Mouse (Mus musculus): ENCODE results near the gene Depdc5. TPM values are rescaled to one million over a fixed set of nuclear protein-coding genes. Genes with fewer than 3 reads are reported as not detected.
A peak's percentile ranks its signal among the peaks of the same experiment; 100 is the strongest.
"Not testable (repeated sequence)": the region's sequence is repeated elsewhere in the genome, so short reads cannot be mapped to it uniquely, and the experiment has no call there.

Depdc5 gene
- polyA plus RNA-seq, 1 experiment from 2014 or later, result 24.1 TPM

DNA sequence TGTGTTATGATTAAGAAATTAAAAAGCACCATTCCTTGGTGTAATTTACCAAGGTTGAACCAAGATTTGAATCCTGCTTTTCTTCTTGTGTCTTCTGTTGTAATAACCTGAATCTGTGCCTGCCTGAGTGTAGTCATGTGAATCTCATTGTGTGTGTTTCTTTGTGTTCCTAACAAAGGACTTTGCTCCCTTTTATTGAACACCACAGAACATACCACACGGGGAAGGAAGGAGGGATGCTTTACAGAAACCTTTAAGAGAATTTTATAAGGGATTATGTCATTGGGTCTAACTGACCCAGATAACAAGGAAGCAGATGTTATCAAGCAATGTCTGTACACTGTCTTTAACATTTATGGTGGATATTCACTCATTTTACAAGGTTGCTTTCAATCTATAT lies 44.0 kb downstream of the Depdc5 start:
- TF ChIP-seq CTCF (IDR thresholded peaks at IDR 0.05), result no peak
- no peaks in the 10 kb centered on the region for H3K27me3 ChIP-seq
- in situ Hi-C loops (cut with MboI; ENCODE audit: low pct_unique_long_range_greater_than_20kb), result no loop called here
- CTCF ChIA-PET, result no interaction called here
- ATAC-seq (no peak), DNase-seq (ENCODE audit: low read depth, low spot score) (no peak)
- POLR2A ChIA-PET, result no interaction called here

GRCm38 (mm10) chr5:32914071-32914470 lies 50.6 kb downstream of the Depdc5 start:
- TF ChIP-seq CTCF (IDR thresholded peaks at IDR 0.05), result peak; percentile 75
- ChIA-PET POLR2A (interaction anchor here (0.8 kb wide), 1 partner anchor 17 kb away, joined by 3 read pairs; no protein-coding TSS in a partner anchor), CTCF (interaction anchor here (0.9 to 4.2 kb wide), 5 partner anchors 12 to 120 kb away, joined by 3 to 15 read pairs (median 3); no protein-coding TSS in a partner anchor)
- in situ Hi-C loops (cut with MboI; ENCODE audit: low pct_unique_long_range_greater_than_20kb), result loop anchor here (10.0 kb wide), 1 partner anchor 221 kb away; no protein-coding TSS in a partner anchor
- H3K27me3 ChIP-seq, result no peaks in the 10 kb centered on the region
- no peak for ATAC-seq
- DNase-seq (ENCODE audit: low read depth, low spot score), result no peak

DNA sequence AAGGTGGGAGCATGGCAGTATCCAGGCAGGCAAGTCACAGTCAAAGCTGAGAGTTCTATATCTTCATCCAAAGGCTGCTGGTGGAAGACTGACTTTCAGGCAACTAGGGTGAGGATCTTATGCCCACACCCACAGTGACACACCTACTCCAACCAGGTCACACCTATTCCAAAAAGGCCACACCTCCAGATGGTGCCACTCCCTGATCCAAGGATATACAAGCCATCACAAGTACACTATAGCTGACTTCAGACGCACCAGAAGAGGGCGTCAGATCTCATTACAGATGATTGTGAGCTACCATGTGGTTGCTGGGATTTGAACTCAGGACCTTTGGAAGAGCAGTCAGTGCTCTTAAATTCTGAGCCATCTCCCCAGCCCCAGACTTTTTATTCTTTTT lies 55.8 kb downstream of the Depdc5 start:
- H3K27me3 ChIP-seq; POLR2A ChIA-PET; DNase-seq (ENCODE audit: low read depth, low spot score); ATAC-seq; CTCF ChIA-PET: not testable (repeated sequence)
- in situ Hi-C loops (cut with MboI; ENCODE audit: low pct_unique_long_range_greater_than_20kb), result loop anchor here (5.0 to 10.0 kb wide), 2 partner anchors 108 to 216 kb away; no protein-coding TSS in a partner anchor

- no peaks in the 10 kb centered on the region for H3K27me3 ChIP-seq
- DNase-seq (ENCODE audit: low read depth, low spot score) (no peak), ATAC-seq (no peak)
- in situ Hi-C loops (cut with MboI; ENCODE audit: low pct_unique_long_range_greater_than_20kb), result no loop called here
- CTCF ChIA-PET, result no interaction called here
- POLR2A ChIA-PET, result no interaction called here
- TF ChIP-seq CTCF (IDR thresholded peaks at IDR 0.05), result no peak
These were observed 59.4 kb downstream of the Depdc5 start for GRCm38 (mm10) chr5:32922906-32923305.

- ChIA-PET POLR2A (interaction anchor here (1.0 kb wide), 2 partner anchors 17 to 59 kb away, joined by 3 read pairs; no protein-coding TSS in a partner anchor), CTCF (interaction anchor here (1.1 to 4.8 kb wide), 4 partner anchors 34 to 104 kb away, joined by 3 to 23 read pairs (median 5); no protein-coding TSS in a partner anchor)
- ATAC-seq, result peak; percentile 67
- DNase-seq (ENCODE audit: low read depth, low spot score), result peak; percentile 72
- no peak for TF ChIP-seq CTCF (IDR thresholded peaks at IDR 0.05)
- H3K27me3 ChIP-seq, result no peaks in the 10 kb centered on the region
- in situ Hi-C loops (cut with MboI; ENCODE audit: low pct_unique_long_range_greater_than_20kb), result no loop called here
These were observed 67.3 kb downstream of the Depdc5 start for GRCm38 (mm10) chr5:32930761-32931160.

DNA sequence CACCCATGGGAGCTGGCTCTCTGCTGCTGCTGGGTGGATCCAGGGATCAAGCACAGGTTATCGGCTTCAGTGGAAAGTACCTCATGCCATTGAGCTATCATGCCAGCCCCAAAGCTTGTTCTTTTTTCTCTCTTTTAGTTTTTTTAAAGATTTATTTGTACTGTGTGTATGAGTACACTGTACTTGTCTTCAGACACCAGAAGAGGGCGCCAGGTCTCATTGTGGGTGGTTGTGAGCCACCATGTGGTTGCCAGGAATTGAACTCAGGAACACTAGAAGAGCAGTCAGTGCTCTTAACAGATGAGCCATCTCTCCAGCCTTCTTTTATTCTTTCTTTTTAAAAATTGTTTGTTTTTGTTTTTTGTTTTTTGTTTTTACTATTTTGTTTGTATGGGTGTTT lies 71.2 kb downstream of the Depdc5 start:
- CTCF ChIA-PET, result interaction anchor here (0.7 to 3.9 kb wide), 5 partner anchors 10 to 99 kb away, joined by 3 to 20 read pairs (median 4); no protein-coding TSS in a partner anchor
- in situ Hi-C loops (cut with MboI; ENCODE audit: low pct_unique_long_range_greater_than_20kb), result no loop called here
- POLR2A ChIA-PET, result interaction anchor here (0.8 kb wide), 1 partner anchor 22 kb away, joined by 3 read pairs; no protein-coding TSS in a partner anchor
- no peak for DNase-seq (ENCODE audit: low read depth, low spot score)
- ATAC-seq, result no peak
- H3K27me3 ChIP-seq, result no peaks in the 10 kb centered on the region
- peak; percentile 46 for TF ChIP-seq CTCF (IDR thresholded peaks at IDR 0.05)

DNA sequence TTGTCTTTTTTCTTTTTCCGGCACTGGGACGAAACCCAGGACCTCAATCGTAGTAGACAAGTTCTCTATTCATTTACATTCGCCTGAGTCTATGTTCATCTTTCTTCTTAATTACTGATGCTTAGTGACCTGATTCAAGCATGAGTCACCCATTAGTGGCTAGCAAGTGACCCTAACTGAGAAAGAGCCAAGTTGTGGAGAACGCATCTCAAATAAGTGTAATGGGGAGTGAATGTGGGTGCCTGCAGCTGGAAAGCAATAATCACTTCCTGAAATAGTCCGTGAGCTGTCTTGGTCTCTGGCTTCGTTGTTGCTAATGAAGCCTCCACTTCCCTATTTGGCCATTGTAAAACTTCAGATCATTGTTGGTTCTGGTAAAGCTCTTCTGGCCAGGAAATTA lies 77.1 kb downstream of the Depdc5 start:
- CTCF ChIA-PET, result interaction anchor here (0.9 to 1.1 kb wide), 3 partner anchors 15 to 80 kb away, joined by 3 to 4 read pairs (median 4); no protein-coding TSS in a partner anchor
- TF ChIP-seq CTCF (IDR thresholded peaks at IDR 0.05), result no peak
- in situ Hi-C loops (cut with MboI; ENCODE audit: low pct_unique_long_range_greater_than_20kb), result no loop called here
- POLR2A ChIA-PET, result no interaction called here
- ATAC-seq (peak; percentile 78), DNase-seq (ENCODE audit: low read depth, low spot score) (peak; percentile 81)
- H3K27me3 ChIP-seq, result no peaks in the 10 kb centered on the region

DNA sequence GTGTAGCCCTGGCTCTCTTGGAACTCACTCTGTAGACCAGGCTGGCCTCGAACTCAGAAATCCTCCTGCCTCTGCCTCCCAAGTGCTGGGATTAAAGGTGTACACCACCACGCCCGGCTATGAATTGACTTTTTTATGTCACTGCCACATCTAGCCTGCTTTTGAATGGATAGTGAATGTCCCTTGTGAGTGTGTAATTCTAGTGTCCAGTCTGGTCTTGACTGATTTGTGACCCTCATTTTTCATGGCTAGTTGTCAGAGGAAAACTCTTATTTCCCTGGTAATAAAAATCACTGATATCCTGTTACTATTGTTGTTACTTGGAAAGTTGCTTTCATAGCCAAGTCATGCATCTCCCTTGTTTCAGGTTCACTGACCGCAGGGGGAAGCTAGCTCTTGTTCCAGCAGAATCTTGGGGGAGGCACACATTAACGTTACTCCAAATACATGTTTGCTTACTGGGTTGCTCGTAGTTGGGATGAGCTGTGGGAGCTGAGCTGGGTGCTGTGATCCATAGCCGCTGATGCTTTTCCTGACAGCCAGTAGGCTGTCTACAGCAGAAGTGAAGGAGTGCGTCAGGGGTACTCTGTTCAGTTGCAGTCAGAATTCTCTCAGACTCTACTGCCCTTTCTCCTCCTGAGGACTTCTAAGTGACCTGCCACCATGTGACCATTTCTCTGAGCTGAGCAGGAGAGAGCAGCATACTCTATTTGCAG lies 77.9 kb downstream of the Depdc5 start:
- POLR2A ChIA-PET, result no interaction called here
- TF ChIP-seq CTCF (IDR thresholded peaks at IDR 0.05), result no peak
- CTCF ChIA-PET, result interaction anchor here (0.9 to 1.1 kb wide), 3 partner anchors 16 to 79 kb away, joined by 3 to 4 read pairs (median 4); no protein-coding TSS in a partner anchor
- ATAC-seq, result peak; percentile 18
- peak; percentile 41 for DNase-seq (ENCODE audit: low read depth, low spot score)
- no peaks in the 10 kb centered on the region for H3K27me3 ChIP-seq
- in situ Hi-C loops (cut with MboI; ENCODE audit: low pct_unique_long_range_greater_than_20kb), result no loop called here

DNA sequence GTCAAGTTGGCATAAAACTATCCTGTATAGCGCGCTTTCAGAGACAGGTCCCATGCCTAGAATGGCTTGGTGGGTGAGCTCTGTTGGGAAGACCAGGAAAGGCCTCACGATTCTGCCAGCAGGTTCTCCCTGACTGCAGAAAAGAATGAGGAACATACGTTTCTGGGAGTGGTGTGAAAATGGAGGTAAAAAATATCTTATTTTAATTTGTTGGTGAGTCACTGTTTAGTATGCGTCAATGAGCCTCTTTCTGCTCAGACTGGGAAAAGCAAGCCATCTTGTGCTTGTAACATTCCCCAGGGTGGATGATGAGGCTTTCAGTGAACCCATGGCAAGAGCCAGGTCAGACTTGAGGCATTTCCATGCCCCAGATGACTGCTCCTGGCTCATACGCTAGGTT lies 86.6 kb downstream of the Depdc5 start:
- no peak for DNase-seq (ENCODE audit: low read depth, low spot score)
- TF ChIP-seq CTCF (IDR thresholded peaks at IDR 0.05), result no peak
- ChIA-PET CTCF (interaction anchor here (0.7 to 2.3 kb wide), 2 partner anchors 12 to 17 kb away, joined by 3 to 6 read pairs; no protein-coding TSS in a partner anchor), POLR2A (no interaction called here)
- in situ Hi-C loops (cut with MboI; ENCODE audit: low pct_unique_long_range_greater_than_20kb), result no loop called here
- no peak for ATAC-seq
- H3K27me3 ChIP-seq, result no peaks in the 10 kb centered on the region

GRCm38 (mm10) chr5:32950702-32951274 lies 87.3 kb downstream of the Depdc5 start:
- in situ Hi-C loops (cut with MboI; ENCODE audit: low pct_unique_long_range_greater_than_20kb), result no loop called here
- TF ChIP-seq CTCF (IDR thresholded peaks at IDR 0.05), result no peak
- ATAC-seq (peak; percentile 78), DNase-seq (ENCODE audit: low read depth, low spot score) (peak; percentile 77)
- POLR2A ChIA-PET, result no interaction called here
- no peaks in the 10 kb centered on the region for H3K27me3 ChIP-seq
- CTCF ChIA-PET, result interaction anchor here (0.7 to 2.3 kb wide), 2 partner anchors 12 to 18 kb away, joined by 3 to 6 read pairs; no protein-coding TSS in a partner anchor

DNA sequence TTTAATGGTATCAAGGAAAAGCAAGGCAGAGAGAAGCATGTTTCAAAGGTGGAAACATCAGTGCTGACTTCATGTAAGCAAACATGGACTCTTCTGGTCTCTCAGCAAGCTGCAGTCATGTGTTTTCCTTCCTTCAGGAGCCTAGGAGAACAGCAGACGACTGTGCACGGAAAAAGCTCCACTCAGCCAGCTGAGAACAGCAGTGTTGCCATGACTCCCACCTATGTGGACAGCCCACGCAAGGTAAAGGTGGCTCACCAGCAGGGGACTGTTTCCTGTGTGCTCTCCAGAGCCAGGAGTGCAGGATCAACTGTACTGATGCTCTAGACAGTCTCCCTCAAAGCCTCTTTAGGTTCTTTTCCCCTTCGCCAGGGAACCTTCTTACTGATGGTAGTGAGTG lies 92.2 kb downstream of the Depdc5 start:
- no peak for TF ChIP-seq CTCF (IDR thresholded peaks at IDR 0.05)
- in situ Hi-C loops (cut with MboI; ENCODE audit: low pct_unique_long_range_greater_than_20kb), result no loop called here
- CTCF ChIA-PET, result interaction anchor here (1.6 to 2.0 kb wide), 2 partner anchors 13 to 68 kb away, joined by 5 read pairs; no protein-coding TSS in a partner anchor

More for the DNA sequence above, 92.2 kb downstream of the Depdc5 start:
- POLR2A ChIA-PET, result no interaction called here
- no peak for ATAC-seq
- no peak for DNase-seq (ENCODE audit: low read depth, low spot score)
- no peaks in the 10 kb centered on the region for H3K27me3 ChIP-seq
